In genomic region chr14:118768354-118768713, GRCm38 (mm10) we compare ENCODE assay signal across 13 mouse cellular contexts. TPM values are rescaled to one million over a fixed set of nuclear protein-coding genes. Genes with fewer than 3 reads are reported as not detected.
DNase-seq lines count a peak whose midpoint lies in the region; ATAC-seq and TF ChIP-seq lines count a peak whose summit lies in the region.
"Had no signal": no experiment of that assay in that cellular context is flagged by ENCODE, and none has a peak within 500 bp of the region (broad histone marks: within the 10 kb centered on the region; RNA-seq: fewer than 3 reads in every experiment).

No protein-coding gene starts in this region.

- H3K4me2 ChIP-seq in forebrain, embryonic 11.5 days (ENCODE audit: low read depth, low read length, severe bottlenecking): no peak overlapping the region
- no peak overlapping the region for H3K4me2 ChIP-seq in forebrain, embryonic 16.5 days (ENCODE audit: low read length)
- no peak overlapping the region for H3K4me2 ChIP-seq in midbrain, embryonic 13.5 days (replicated peaks)
- H3K4me2 ChIP-seq in midbrain, embryonic 11.5 days: no peak overlapping the region
- peak overlapping the region; percentile 10 for H3K4me2 ChIP-seq in intestine, postnatal 0 days (replicated peaks; ENCODE audit: low read depth)
- H3K4me2 ChIP-seq: lung, embryonic 15.5 days; midbrain, embryonic 12.5 days had no signal

- TF ChIP-seq CTCF in intestine, postnatal 0 days (IDR thresholded peaks at IDR 0.05; ENCODE audit: low read depth): no peak

- peak; percentile 56; the same call in 1 of the 2 replicates for ATAC-seq in forebrain, embryonic 11.5 days (replicated peaks; ENCODE audit: low FRiP score)
- ATAC-seq in forebrain, embryonic 16.5 days: no peak
- ATAC-seq in midbrain, embryonic 13.5 days: peak; percentile 18; the same call in 1 of the 2 replicates
- no peak; the same call in 1 of the 2 replicates for ATAC-seq in midbrain, embryonic 11.5 days (ENCODE audit: low FRiP score)
- ATAC-seq in intestine, postnatal 0 days: peak; percentile 24
- peak; percentile 81 for ATAC-seq in megakaryocyte-erythroid progenitor cell, adult 5-6 weeks (replicated peaks; ENCODE audit: low FRiP score, low TSS enrichment, poor library complexity, severe bottlenecking)

- no peak overlapping the region for H3K27ac ChIP-seq in forebrain, embryonic 11.5 days (ENCODE audit: low read depth, low read length)
- H3K27ac ChIP-seq in forebrain, embryonic 16.5 days (ENCODE audit: low read length): no peak overlapping the region
- H3K27ac ChIP-seq in midbrain, embryonic 13.5 days: no peak overlapping the region
- no peak overlapping the region for H3K27ac ChIP-seq in midbrain, embryonic 11.5 days (ENCODE audit: low read depth, low read length)
- no peak overlapping the region for H3K27ac ChIP-seq in intestine, postnatal 0 days (ENCODE audit: low read depth, low read length)
- H3K27ac ChIP-seq: embryonic facial prominence, embryonic 13.5 days; hindbrain, embryonic 10.5 days; layer of hippocampus, adult 2 months; lung, embryonic 15.5 days; midbrain, embryonic 12.5 days had no signal

- no peak overlapping the region for H3K4me3 ChIP-seq in forebrain, embryonic 11.5 days (ENCODE audit: low read depth, low read length)
- no peak overlapping the region for H3K4me3 ChIP-seq in forebrain, embryonic 16.5 days (replicated peaks; ENCODE audit: low read length)
- H3K4me3 ChIP-seq in midbrain, embryonic 13.5 days (replicated peaks): no peak overlapping the region
- H3K4me3 ChIP-seq in midbrain, embryonic 11.5 days (ENCODE audit: low read depth, low read length): no peak overlapping the region
- H3K4me3 ChIP-seq in intestine, postnatal 0 days (ENCODE audit: low read depth, low read length): no peak overlapping the region
- H3K4me3 ChIP-seq: embryonic facial prominence, embryonic 13.5 days; hindbrain, embryonic 10.5 days; layer of hippocampus, adult 2 months; lung, embryonic 15.5 days; midbrain, embryonic 12.5 days had no signal

- 56% methylated on average over 17 of the region's 17 CpGs for WGBS in forebrain, embryonic 11.5 days
- WGBS in forebrain, embryonic 16.5 days: 55% methylated on average over 17 of the region's 17 CpGs
- WGBS in midbrain, embryonic 13.5 days: 56% methylated on average over 17 of the region's 17 CpGs
- WGBS in midbrain, embryonic 11.5 days: 55% methylated on average over 17 of the region's 17 CpGs
- 37% methylated on average over 17 of the region's 17 CpGs for WGBS in intestine, postnatal 0 days

- H3K36me3 ChIP-seq in forebrain, embryonic 11.5 days (ENCODE audit: control insufficient read depth, insufficient read depth, low read length): no peaks in the 10 kb centered on the region
- H3K36me3 ChIP-seq in forebrain, embryonic 16.5 days (ENCODE audit: control insufficient read depth, insufficient read depth): no peaks in the 10 kb centered on the region
- no peaks in the 10 kb centered on the region for H3K36me3 ChIP-seq in midbrain, embryonic 13.5 days
- no peaks in the 10 kb centered on the region for H3K36me3 ChIP-seq in midbrain, embryonic 11.5 days (ENCODE audit: control insufficient read depth, insufficient read depth, low read length)
- no peaks in the 10 kb centered on the region for H3K36me3 ChIP-seq in intestine, postnatal 0 days (ENCODE audit: control insufficient read depth, insufficient read depth)
- H3K36me3 ChIP-seq: embryonic facial prominence, embryonic 13.5 days; hindbrain, embryonic 10.5 days; lung, embryonic 15.5 days; midbrain, embryonic 12.5 days had no signal

- DNase-seq in forebrain, embryonic 11.5 days (ENCODE audit: low spot score): no peak
- DNase-seq in midbrain, embryonic 11.5 days (ENCODE audit: low spot score, missing footprints): no peak
- DNase-seq in spleen, adult 18-20 months: no peak
- DNase-seq in kidney, adult 11 months: no peak

- no peaks in the 10 kb centered on the region for H3K9me3 ChIP-seq in forebrain, embryonic 11.5 days (ENCODE audit: control insufficient read depth, low read length)
- H3K9me3 ChIP-seq in forebrain, embryonic 16.5 days (ENCODE audit: control insufficient read depth, low read length): no peaks in the 10 kb centered on the region
- H3K9me3 ChIP-seq in midbrain, embryonic 13.5 days: no peaks in the 10 kb centered on the region
- H3K9me3 ChIP-seq in midbrain, embryonic 11.5 days (ENCODE audit: control insufficient read depth, low read length): no peaks in the 10 kb centered on the region
- H3K9me3 ChIP-seq in intestine, postnatal 0 days (ENCODE audit: control insufficient read depth): no peaks in the 10 kb centered on the region
- H3K9me3 ChIP-seq: embryonic facial prominence, embryonic 13.5 days; hindbrain, embryonic 10.5 days; lung, embryonic 15.5 days; midbrain, embryonic 12.5 days had no signal

- no peaks in the 10 kb centered on the region; the same call in 1 of the 2 replicates for H3K27me3 ChIP-seq in forebrain, embryonic 11.5 days (ENCODE audit: control insufficient read depth, insufficient read depth, low read length)
- H3K27me3 ChIP-seq in forebrain, embryonic 16.5 days (replicated peaks; ENCODE audit: control insufficient read depth, insufficient read depth, low read length): 0 out of 2 replicates have a peak, but pooled peaks cover 2% of the 10 kb centered on the region
- H3K27me3 ChIP-seq in midbrain, embryonic 13.5 days: peaks cover 19% of the 10 kb centered on the region
- H3K27me3 ChIP-seq in midbrain, embryonic 11.5 days (ENCODE audit: control insufficient read depth, insufficient read depth, low read length): 0 out of 2 replicates have a peak, but pooled peaks cover 2% of the 10 kb centered on the region
- no peaks in the 10 kb centered on the region for H3K27me3 ChIP-seq in intestine, postnatal 0 days (replicated peaks; ENCODE audit: control insufficient read depth, insufficient read depth, low read length)

- no peak overlapping the region for H3K9ac ChIP-seq in forebrain, embryonic 11.5 days (ENCODE audit: low read length)
- no peak overlapping the region for H3K9ac ChIP-seq in forebrain, embryonic 16.5 days (replicated peaks; ENCODE audit: low read depth, low read length)
- no peak overlapping the region for H3K9ac ChIP-seq in midbrain, embryonic 13.5 days (replicated peaks)
- H3K9ac ChIP-seq in midbrain, embryonic 11.5 days (ENCODE audit: low read length): no peak overlapping the region
- no peak overlapping the region for H3K9ac ChIP-seq in intestine, postnatal 0 days (ENCODE audit: low read depth, low read length)
- H3K9ac ChIP-seq: embryonic facial prominence, embryonic 13.5 days; lung, embryonic 15.5 days; midbrain, embryonic 12.5 days had no signal

- H3K4me1 ChIP-seq in forebrain, embryonic 11.5 days (replicated peaks; ENCODE audit: control insufficient read depth, insufficient read depth, low read length): no peaks in the 10 kb centered on the region
- H3K4me1 ChIP-seq in forebrain, embryonic 16.5 days (replicated peaks; ENCODE audit: control insufficient read depth, insufficient read depth, low read length): no peaks in the 10 kb centered on the region
- H3K4me1 ChIP-seq in midbrain, embryonic 13.5 days (replicated peaks): no peaks in the 10 kb centered on the region
- H3K4me1 ChIP-seq in midbrain, embryonic 11.5 days (ENCODE audit: control insufficient read depth, insufficient read depth, low read length): no peaks in the 10 kb centered on the region
- no peaks in the 10 kb centered on the region for H3K4me1 ChIP-seq in intestine, postnatal 0 days (replicated peaks; ENCODE audit: control insufficient read depth, insufficient read depth, low read length)
- H3K4me1 ChIP-seq: embryonic facial prominence, embryonic 13.5 days; hindbrain, embryonic 10.5 days; midbrain, embryonic 12.5 days had no signal

RNA-seq across cellular contexts. Expression of gene Cldn10, which starts 19.4 kb away (rescaled TPM):
- 0.53 and 0.84 TPM in 2 replicates for polyA plus RNA-seq in forebrain, embryonic 11.5 days (2014; fragmentation: Nextera tagmentation; extraction: Ambion mirVana)
- polyA plus RNA-seq in forebrain, embryonic 16.5 days (2015; fragmentation: Nextera tagmentation; extraction: Ambion mirVana): 1.8 and 1.9 TPM in 2 replicates
- polyA plus RNA-seq in midbrain, embryonic 13.5 days (2015; fragmentation: Nextera tagmentation; extraction: Ambion mirVana): 0.99 and 1.0 TPM in 2 replicates
- 0.66 and 0.86 TPM in 2 replicates for polyA plus RNA-seq in midbrain, embryonic 11.5 days (2014; fragmentation: Nextera tagmentation; extraction: Ambion mirVana)
- polyA plus RNA-seq in intestine, postnatal 0 days (2015; fragmentation: Nextera tagmentation; extraction: Ambion mirVana): 1.5 and 1.7 TPM in 2 replicates
- 1.1 and 1.6 TPM in 2 replicates for total RNA-seq in megakaryocyte-erythroid progenitor cell, adult 5-6 weeks (2014; fragmentation: Nextera tagmentation)
- 0.46 and 4.5 TPM in 2 replicates for total RNA-seq in megakaryocyte-erythroid progenitor cell, adult 5-6 weeks (2017)

Comparison
In these comparisons a context has a peak if more than half of its experiments do, and no peak if none do; other contexts are left out.
1. ATAC-seq: peak in forebrain, embryonic 11.5 days (single experiment), midbrain, embryonic 13.5 days (single experiment), intestine, postnatal 0 days (single experiment) and megakaryocyte-erythroid progenitor cell, adult 5-6 weeks (single experiment); none in forebrain, embryonic 16.5 days (single experiment) and midbrain, embryonic 11.5 days (single experiment).